Comparison of ENCODE assay signal across 20 mouse cellular contexts in the genomic region with DNA sequence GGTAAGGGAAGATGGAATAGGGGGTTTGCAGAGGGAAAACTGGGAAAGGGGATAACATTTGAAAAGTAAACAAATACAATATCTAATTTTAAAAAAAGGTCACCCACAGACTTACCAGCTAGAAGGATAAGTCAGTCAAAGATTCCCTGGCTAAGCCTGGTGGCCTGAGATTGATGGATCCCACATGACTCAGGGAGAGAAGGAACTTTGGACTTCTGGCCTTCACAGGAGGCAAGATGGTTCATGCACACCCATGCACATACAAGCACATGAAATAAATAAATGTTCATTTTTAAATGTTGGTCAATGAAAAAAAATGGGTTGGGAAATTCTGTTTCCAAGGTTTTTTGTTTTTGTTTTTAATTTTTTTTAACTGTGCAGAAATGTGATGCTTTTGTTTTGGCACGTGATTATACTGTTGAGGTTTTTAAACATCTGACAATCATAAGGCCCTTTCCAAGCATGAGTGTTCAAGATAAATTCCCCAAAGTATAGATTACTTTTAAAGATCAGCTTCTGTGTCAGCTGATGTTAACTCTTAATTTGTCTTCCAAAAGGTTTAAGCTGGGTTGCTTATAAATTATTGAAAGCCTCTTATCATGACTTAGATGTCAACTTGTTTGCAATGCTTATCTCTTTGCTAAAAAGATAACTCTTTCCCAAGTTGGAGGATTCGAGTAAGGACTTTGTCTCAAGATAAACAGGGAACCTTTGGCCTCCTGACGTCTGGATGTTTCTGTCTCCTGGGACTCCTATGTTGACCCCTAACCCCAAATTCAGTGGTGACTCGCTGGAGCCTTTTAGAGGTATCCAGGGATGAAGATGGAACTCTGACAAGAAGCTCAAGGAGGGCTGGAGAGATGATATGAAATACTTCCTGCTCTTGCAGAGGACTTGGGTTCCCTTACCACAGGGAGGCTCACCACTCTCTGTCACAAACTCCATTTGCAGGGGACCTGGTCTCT.
"Had no signal": no experiment of that assay in that cellular context is flagged by ENCODE, and none has a peak within 500 bp of the region (broad histone marks: within the 10 kb centered on the region; RNA-seq: fewer than 3 reads in every experiment).

No protein-coding gene starts in this region.

- H3K36me3 ChIP-seq: kidney, embryonic 15.5 days; limb, embryonic 13.5 days; midbrain, embryonic 12.5 days; midbrain, embryonic 15.5 days; neural tube, embryonic 12.5 days; neural tube, embryonic 15.5 days had no signal

- H3K4me3 ChIP-seq: kidney, embryonic 15.5 days; limb, embryonic 13.5 days; midbrain, embryonic 12.5 days; midbrain, embryonic 15.5 days; neural tube, embryonic 12.5 days; neural tube, embryonic 15.5 days had no signal

- H3K27me3 ChIP-seq: kidney, embryonic 15.5 days; limb, embryonic 13.5 days; midbrain, embryonic 12.5 days; midbrain, embryonic 15.5 days; neural tube, embryonic 12.5 days; neural tube, embryonic 15.5 days had no signal

- H3K9ac ChIP-seq: kidney, embryonic 15.5 days; limb, embryonic 13.5 days; liver, embryonic 14.5 days; liver, postnatal 0 days; lung, embryonic 14.5 days; midbrain, embryonic 12.5 days; midbrain, embryonic 15.5 days; neural tube, embryonic 12.5 days; neural tube, embryonic 15.5 days had no signal

- H3K9me3 ChIP-seq: kidney, embryonic 15.5 days; limb, embryonic 13.5 days; midbrain, embryonic 12.5 days; midbrain, embryonic 15.5 days; neural tube, embryonic 12.5 days; neural tube, embryonic 15.5 days had no signal

- H3K4me1 ChIP-seq: kidney, embryonic 15.5 days; limb, embryonic 13.5 days; midbrain, embryonic 12.5 days; midbrain, embryonic 15.5 days; neural tube, embryonic 12.5 days; neural tube, embryonic 15.5 days had no signal

- DNase-seq: kidney, postnatal 10 days; left cerebral cortex, postnatal 4 days; liver, postnatal 0 days; lung, embryonic 14.5 days; right cerebral cortex, adult 18-20 months; right cerebral cortex, postnatal 14 days; right cerebral cortex, postnatal 4 days; thymus, adult 2 months; thymus, postnatal 14 days had no signal

- ATAC-seq: liver, postnatal 0 days; lung, postnatal 0 days; midbrain, embryonic 15.5 days had no signal

- H3K27ac ChIP-seq: kidney, embryonic 15.5 days; limb, embryonic 13.5 days; liver, embryonic 14.5 days; macrophage; midbrain, embryonic 12.5 days; midbrain, embryonic 15.5 days; neural tube, embryonic 12.5 days; neural tube, embryonic 15.5 days; stomach, postnatal 0 days had no signal

- H3K4me2 ChIP-seq: kidney, embryonic 15.5 days; limb, embryonic 13.5 days; liver, embryonic 11.5 days; lung, embryonic 14.5 days; midbrain, embryonic 12.5 days; midbrain, embryonic 15.5 days; neural tube, embryonic 12.5 days; neural tube, embryonic 15.5 days had no signal
